Mouse (Mus musculus) liver, postnatal 0 days (tissue): ENCODE measurements around the gene Znrf1.

Experiments used
- CTCF ChIP-seq: sonication (generic); IDR thresholded peaks from 2 replicates; pipeline ENCODE4 v1.5.1; 2016; ENCODE audit warnings: antibody characterized with exemption, low read depth
- EP300 ChIP-seq: IDR thresholded peaks from 2 replicates; pipeline ENCODE4 v1.6.1; 2016; ENCODE audit warnings: antibody characterized with exemption, low read depth, mild to moderate bottlenecking

- TF ChIP-seq CTCF, result no peak
- no peak for TF ChIP-seq EP300
These were observed 49.0 kb downstream of the Znrf1 start for GRCm38 (mm10) chr8:111584946-111585345.
